Mouse (Mus musculus) MEL (cell line): ENCODE results near the gene Rnaseh2b. TPM values are rescaled to one million over a fixed set of nuclear protein-coding genes. Genes with fewer than 3 reads are reported as not detected.

Experiments
- DNase-seq: peaks from one replicate; pipeline ENCODE4 v3.0.0; 2011; ENCODE audit warnings: low read depth, low spot score
- H3K27ac ChIP-seq: 2 replicates; pipeline ENCODE4 v1.5.1; 2012; ENCODE audit warnings: low read depth, mild to moderate bottlenecking, control low read depth, low read length, moderate library complexity; ENCODE audit not compliant: control insufficient read depth
- H3K27me3 ChIP-seq, 2 experiments: fragments of 150-350 bp in 1 of 2; sonication (generic) in 1 of 2; 2 replicates each; pipeline ENCODE4 v1.6.1; 2012; ENCODE audit warnings: low read length in 2 of 2, mild to moderate bottlenecking in 2 of 2, improper control_type of control experiment in 1 of 2, moderate library complexity in 1 of 2; ENCODE audit not compliant: insufficient read depth in 2 of 2, control insufficient read depth in 1 of 2
- H3K36me3 ChIP-seq, 2 experiments: 2 replicates each; pipeline ENCODE4 v1.6.1; 2012 to 2014; ENCODE audit warnings: low read length in 2 of 2, improper control_type of control experiment in 1 of 2, inconsistent platforms in 1 of 2, mild to moderate bottlenecking in 1 of 2; ENCODE audit not compliant: insufficient read depth in 2 of 2, control insufficient read depth in 1 of 2
- H3K4me1 ChIP-seq, 2 experiments: fragments of 150-350 bp in 1 of 2; sonication (generic) in 1 of 2; 2 replicates each; pipeline ENCODE4 v1.6.1; 2012; ENCODE audit warnings: low read length in 2 of 2, improper control_type of control experiment in 1 of 2, mild to moderate bottlenecking in 1 of 2; ENCODE audit not compliant: insufficient read depth in 2 of 2, control insufficient read depth in 1 of 2
- H3K4me3 ChIP-seq, 2 experiments: fragments of 150-350 bp in 1 of 2; sonication (generic) in 1 of 2; 2 replicates each; pipeline ENCODE4 v1.5.1; 2012; ENCODE audit warnings: low read depth in 2 of 2, low read length in 2 of 2, mild to moderate bottlenecking in 2 of 2, moderate library complexity in 2 of 2, control low read depth in 1 of 2, improper control_type of control experiment in 1 of 2; ENCODE audit not compliant: control insufficient read depth in 1 of 2, insufficient read depth in 1 of 2
- H3K79me2 ChIP-seq: 2 replicates; pipeline ENCODE4 v1.6.1; 2012; ENCODE audit warnings: mild to moderate bottlenecking, low read length, moderate library complexity; ENCODE audit not compliant: control insufficient read depth, poor library complexity, insufficient read depth
- H3K9ac ChIP-seq: 2 replicates; pipeline ENCODE4 v1.6.1; 2012; ENCODE audit warnings: low read depth, mild to moderate bottlenecking, control low read depth, low read length, moderate library complexity; ENCODE audit not compliant: control insufficient read depth, poor library complexity, severe bottlenecking
- H3K9me3 ChIP-seq: fragments of 150-350 bp; sonication (generic); replicated peaks from 2 replicates; pipeline ENCODE4 v1.6.1; 2012; ENCODE audit warnings: mild to moderate bottlenecking, low read length, improper control_type of control experiment, moderate library complexity; ENCODE audit not compliant: insufficient read depth
- BHLHE40 ChIP-seq: IDR thresholded peaks from 2 replicates; pipeline ENCODE4 v1.6.1; 2012; ENCODE audit warnings: low read depth, mild to moderate bottlenecking, inconsistent platforms, low read length, improper control_type of control experiment, borderline replicate concordance
- CHD1 ChIP-seq: IDR thresholded peaks from 2 replicates; pipeline ENCODE4 v1.6.1; 2012; ENCODE audit warnings: low read depth, mild to moderate bottlenecking, inconsistent platforms, low read length, improper control_type of control experiment
- CHD2 ChIP-seq: IDR thresholded peaks from 2 replicates; pipeline ENCODE4 v1.6.1; 2011; ENCODE audit warnings: low read length, improper control_type of control experiment
- CTCF ChIP-seq, 3 experiments: IDR thresholded peaks in 2 of 3; conservative IDR thresholded peaks in 1 of 3; 2 replicates each; pipeline ENCODE4 v1.5.1; 2011 to 2012; ENCODE audit warnings: low read length in 3 of 3, low read depth in 2 of 3, mild to moderate bottlenecking in 2 of 3, improper control_type of control experiment in 1 of 3, inconsistent platforms in 1 of 3, mixed read lengths in 1 of 3, moderate library complexity in 1 of 3; ENCODE audit not compliant: control insufficient read depth in 1 of 3, insufficient read depth in 1 of 3, poor library complexity in 1 of 3, severe bottlenecking in 1 of 3
- ELF1 ChIP-seq: IDR thresholded peaks from 2 replicates; pipeline ENCODE4 v1.6.1; 2014; ENCODE audit warnings: low read depth, mild to moderate bottlenecking, inconsistent platforms, low read length, improper control_type of control experiment, moderate library complexity
- GABPA ChIP-seq: IDR thresholded peaks from 2 replicates; pipeline ENCODE4 v1.6.1; 2012; ENCODE audit warnings: low read depth, mild to moderate bottlenecking, inconsistent platforms, low read length, improper control_type of control experiment, moderate library complexity
- GATA1 ChIP-seq: IDR thresholded peaks from 2 replicates; pipeline ENCODE4 v1.6.1; 2011; ENCODE audit warnings: low read depth, low read length, improper control_type of control experiment
- MAFK ChIP-seq: IDR thresholded peaks from 2 replicates; pipeline ENCODE4 v1.6.1; 2011; ENCODE audit warnings: low read depth, mild to moderate bottlenecking, low read length, improper control_type of control experiment, borderline replicate concordance
- MAZ ChIP-seq: IDR thresholded peaks from 2 replicates; pipeline ENCODE4 v1.6.1; 2012; ENCODE audit warnings: low read depth, mild to moderate bottlenecking, inconsistent platforms, low read length, improper control_type of control experiment
- MEF2A ChIP-seq: IDR thresholded peaks from 2 replicates; pipeline ENCODE4 v1.6.1; 2014; ENCODE audit warnings: low read depth, mild to moderate bottlenecking, inconsistent platforms, low read length, improper control_type of control experiment; ENCODE audit not compliant: poor library complexity, insufficient replicate concordance, severe bottlenecking; ENCODE audit errors: extremely low read depth
- MYC ChIP-seq: IDR thresholded peaks from 2 replicates; pipeline ENCODE4 v1.6.1; 2011; ENCODE audit warnings: low read depth, mild to moderate bottlenecking, low read length, improper control_type of control experiment, moderate library complexity
- POLR2AphosphoS2 ChIP-seq: IDR thresholded peaks from 2 replicates; pipeline ENCODE4 v1.6.1; 2011; ENCODE audit warnings: low read length, improper control_type of control experiment
- POLR2AphosphoS5 ChIP-seq: IDR thresholded peaks from 2 replicates; pipeline ENCODE4 v1.6.1; 2012; ENCODE audit warnings: low read depth, borderline replicate concordance, mild to moderate bottlenecking, inconsistent platforms, low read length, moderate library complexity, mixed read lengths
- RAD21 ChIP-seq: IDR thresholded peaks from 2 replicates; pipeline ENCODE4 v1.6.1; 2011; ENCODE audit warnings: mild to moderate bottlenecking, low read depth, low read length, improper control_type of control experiment
- RCOR1 ChIP-seq: IDR thresholded peaks from 2 replicates; pipeline ENCODE4 v1.6.1; 2012; ENCODE audit warnings: low read depth, mild to moderate bottlenecking, inconsistent platforms, low read length, improper control_type of control experiment
- SIN3A ChIP-seq: IDR thresholded peaks from 2 replicates; pipeline ENCODE4 v1.6.1; 2012; ENCODE audit warnings: low read length, improper control_type of control experiment, inconsistent platforms
- USF1 ChIP-seq: IDR thresholded peaks from 2 replicates; pipeline ENCODE4 v1.6.1; 2014; ENCODE audit warnings: low read depth, mild to moderate bottlenecking, inconsistent platforms, low read length, improper control_type of control experiment, moderate library complexity
- USF2 ChIP-seq, 2 experiments: IDR thresholded peaks; 2 replicates each; pipeline ENCODE4 v1.6.1; 2011 to 2012; ENCODE audit warnings: improper control_type of control experiment in 2 of 2, low read length in 2 of 2, borderline replicate concordance in 1 of 2, inconsistent platforms in 1 of 2, low read depth in 1 of 2, mild to moderate bottlenecking in 1 of 2; ENCODE audit not compliant: insufficient read depth in 1 of 2
- ZC3H11A ChIP-seq: IDR thresholded peaks from 2 replicates; pipeline ENCODE4 v1.6.1; 2012; ENCODE audit warnings: low read depth, mild to moderate bottlenecking, inconsistent platforms, low read length, improper control_type of control experiment
- ZKSCAN1 ChIP-seq: IDR thresholded peaks from 2 replicates; pipeline ENCODE4 v1.6.1; 2012; ENCODE audit warnings: low read depth, mild to moderate bottlenecking, inconsistent platforms, low read length, improper control_type of control experiment, moderate library complexity
- polyA plus RNA-seq, 2 experiments: library from polyadenylated mRNA; stranded (reverse) in 1 of 2; unstranded in 1 of 2; fragments of >175 nt in 1 of 2; fragments of >200 nt in 1 of 2; gene quantifications; 2 replicates each; pipeline versions ENCODE4 v1.2.1 to v1.2.4; 2012; ENCODE audit warnings: low replicate concordance in 2 of 2, low read depth in 1 of 2; ENCODE audit not compliant: insufficient read length in 2 of 2, insufficient read depth in 1 of 2, missing spikeins in 1 of 2
- total RNA-seq: library from RNA; depleted of rRNA; stranded (reverse); fragments of 300-350 nt; gene quantifications from 2 replicates; pipeline ENCODE4 v1.2.3, GENCODE M21; 2012

Gene Rnaseh2b
- total and polyA plus RNA-seq, 3 experiments: 50.2 to 412 (median 88.2) TPM

GRCm38 (mm10) chr14:62353372-62353771, 61.0 kb downstream of the Rnaseh2b start:
- Histone ChIP-seq H3K9ac (no peak overlapping the region), H3K4me1 (no peaks in the 10 kb centered on the region), H3K27ac (no peak overlapping the region), H3K36me3 (peaks cover 0 to 6% of the 10 kb centered on the region in 2 experiments; a peak in 2 of 4 replicates), H3K27me3 (no peaks in the 10 kb centered on the region)
- no peak for DNase-seq
- TF ChIP-seq USF2 (IDR thresholded peaks at IDR 0.05; ENCODE audit: borderline replicate concordance in 1 of 2, insufficient read depth in 1 of 2, low read depth in 1 of 2, low read length in 2 of 2) (no peak), MAZ (no peak), MEF2A (no peak), ELF1 (no peak), BHLHE40 (no peak), SIN3A (no peak), MYC (no peak), POLR2AphosphoS2 (no peak)
- TF ChIP-seq, all 39 proteins: peak for 0
- Histone ChIP-seq H3K4me3 (no peak overlapping the region), H3K79me2 (no peaks in the 10 kb centered on the region), H3K9me3 (no peaks in the 10 kb centered on the region)

DNA sequence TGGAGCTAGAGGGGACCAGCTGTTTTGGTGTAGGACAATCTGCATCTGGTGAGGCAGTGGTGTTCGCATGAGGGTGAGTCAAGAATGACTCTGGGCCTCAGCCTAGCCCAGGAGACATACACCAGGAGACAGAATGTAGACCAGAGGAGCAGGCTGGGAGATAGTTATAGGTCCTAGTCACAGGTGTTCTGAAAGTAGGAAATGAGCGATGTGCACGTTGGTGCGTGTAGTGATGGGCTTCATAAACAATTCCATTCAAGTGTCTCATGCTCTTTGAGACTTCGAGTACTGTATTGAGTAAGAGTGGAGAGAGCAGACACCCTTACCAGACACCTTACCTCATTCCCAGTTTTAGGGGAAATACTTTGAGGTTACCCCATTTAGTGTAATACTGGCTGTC, 61.4 kb downstream of the Rnaseh2b start:
- no peaks in the 10 kb centered on the region for H3K9me3 ChIP-seq
- H3K27ac ChIP-seq: no peak overlapping the region
- H3K79me2 ChIP-seq: no peaks in the 10 kb centered on the region
- no peak for DNase-seq
- TF ChIP-seq ZKSCAN1 (no peak), POLR2AphosphoS5 (no peak), BHLHE40 (no peak), USF2 (IDR thresholded peaks at IDR 0.05; ENCODE audit: borderline replicate concordance in 1 of 2, insufficient read depth in 1 of 2, low read depth in 1 of 2, low read length in 2 of 2) (no peak)
- H3K9ac ChIP-seq: no peak overlapping the region
- H3K4me1 ChIP-seq: no peaks in the 10 kb centered on the region
- H3K36me3 ChIP-seq: peaks cover 0 to 4% of the 10 kb centered on the region in 2 experiments; a peak in 2 of 4 replicates
- H3K4me3 ChIP-seq: no peak overlapping the region
- H3K27me3 ChIP-seq: no peaks in the 10 kb centered on the region

GRCm38 (mm10) chr14:62355201-62355600, 62.8 kb downstream of the Rnaseh2b start:
- TF ChIP-seq USF1: no peak
- no peak for TF ChIP-seq CTCF (IDR thresholded peaks at IDR 0.05 in 2 of 3, conservative IDR thresholded peaks at IDR 0.05 in 1 of 3; ENCODE audit: control insufficient read depth in 1 of 3, insufficient read depth in 1 of 3, low read depth in 2 of 3, low read length in 3 of 3, poor library complexity in 1 of 3, severe bottlenecking in 1 of 3)
- TF ChIP-seq MAFK: no peak
- no peak for TF ChIP-seq ZC3H11A
- TF ChIP-seq ELF1: no peak
- no peak for TF ChIP-seq CHD1
- no peak for TF ChIP-seq GABPA
- TF ChIP-seq RAD21: no peak
- TF ChIP-seq GATA1: no peak
- TF ChIP-seq RCOR1: no peak
- TF ChIP-seq SIN3A: no peak
- no peak for TF ChIP-seq CHD2
- Histone ChIP-seq H3K4me1 (no peaks in the 10 kb centered on the region), H3K79me2 (no peaks in the 10 kb centered on the region), H3K4me3 (no peak overlapping the region), H3K9me3 (no peaks in the 10 kb centered on the region), H3K27ac (no peak overlapping the region), H3K36me3 (peaks cover 0 to 4% of the 10 kb centered on the region in 2 experiments; a peak in 2 of 4 replicates), H3K27me3 (no peaks in the 10 kb centered on the region), H3K9ac (no peak overlapping the region)
- no peak for DNase-seq
